Mouse (Mus musculus) heart, postnatal 25 days (tissue): ENCODE measurements around the gene Prcd. TPM values are rescaled to one million over a fixed set of nuclear protein-coding genes. Genes with fewer than 3 reads are reported as not detected.
A peak's percentile ranks its signal among the peaks of the same experiment; 100 is the strongest.
"Not testable (repeated sequence)": the region's sequence is repeated elsewhere in the genome, so short reads cannot be mapped to it uniquely, and the experiment has no call there.

Experiments used
- DNase-seq: peaks from one replicate; pipeline ENCODE4 v3.0.0; 2022; ENCODE audit warnings: low spot score
- intact Hi-C: fragments of 180-260 bp; cut with DNase I; formaldehyde crosslinking; loops from one replicate; pipeline ENCODE4 v1.15.1; 2025
- total RNA-seq, 2 experiments: library from RNA; stranded (reverse); gene quantifications; 2 replicates each; pipeline ENCODE4 v1.2.3; 2021

Prcd gene
- total RNA-seq: 1 to 10 TPM; 1.0 to 1.6 TPM

DNA sequence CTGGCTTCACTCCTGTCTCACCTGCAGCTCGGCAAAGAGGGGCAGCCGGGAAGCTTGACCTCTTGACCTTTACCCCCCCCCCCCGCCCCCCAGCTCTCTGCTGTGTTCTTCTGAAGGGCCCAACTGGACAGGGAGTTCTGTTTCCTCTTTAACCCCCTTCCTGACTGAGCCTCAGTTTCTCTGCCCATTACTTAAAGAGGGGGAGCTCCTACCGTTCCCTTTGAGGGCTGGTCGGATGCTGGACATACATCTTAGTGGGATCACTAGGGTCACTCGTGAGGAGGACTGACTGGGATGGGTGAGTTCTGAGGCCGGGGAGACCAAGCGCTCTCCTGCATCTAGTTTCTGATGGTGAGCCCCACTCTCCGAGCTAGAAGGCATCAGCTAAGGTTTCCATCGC is at the start of gene Prcd:
Prcd (plus strand) TSS at position 301 of the 400 bp plus-strand sequence.
- intact Hi-C loops: no loop called here
- DNase-seq: no peak

DNA sequence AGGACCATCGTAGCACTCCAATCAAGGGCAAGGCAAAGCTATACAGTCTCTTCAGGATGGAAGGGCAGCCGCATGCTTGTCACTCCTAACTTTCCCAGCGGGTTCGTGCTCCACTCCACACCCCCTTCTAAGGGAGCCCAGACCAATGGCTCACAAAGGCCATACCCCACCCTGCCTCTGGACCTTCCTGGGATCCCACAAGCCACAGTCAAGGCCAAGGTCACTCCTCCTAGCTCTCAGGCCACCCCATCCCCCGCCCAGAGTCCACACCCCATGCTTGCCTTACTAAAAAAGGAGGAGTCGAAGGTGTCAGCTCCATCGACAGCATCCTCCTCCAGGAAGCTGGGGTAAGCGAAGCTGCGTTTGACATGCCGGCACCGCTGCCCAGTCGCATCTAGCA is 49.2 kb upstream of the Prcd start:
- intact Hi-C loops: no loop called here
- DNase-seq: no peak

DNA sequence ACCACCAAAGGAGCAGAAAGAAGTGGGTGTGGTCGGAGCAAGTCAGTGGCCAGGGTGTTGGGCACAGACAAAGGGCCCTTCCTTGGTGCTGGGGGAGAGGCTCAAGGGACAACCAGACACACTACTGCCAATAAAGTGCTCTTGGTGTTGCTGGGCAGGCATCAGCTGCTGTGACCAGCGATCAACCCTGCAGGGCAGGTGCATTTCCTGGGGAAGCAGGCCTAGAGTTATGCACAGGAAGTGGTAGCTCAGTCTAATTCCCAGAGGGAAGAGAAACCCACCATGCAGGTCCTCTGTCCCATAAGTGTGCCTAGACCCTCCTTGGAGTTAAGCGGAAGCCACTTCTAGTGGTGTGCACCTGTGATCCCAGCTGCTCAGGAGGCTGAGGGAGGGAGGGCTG is 45.6 kb upstream of the Prcd start:
- intact Hi-C loops: no loop called here
- no peak for DNase-seq

DNA sequence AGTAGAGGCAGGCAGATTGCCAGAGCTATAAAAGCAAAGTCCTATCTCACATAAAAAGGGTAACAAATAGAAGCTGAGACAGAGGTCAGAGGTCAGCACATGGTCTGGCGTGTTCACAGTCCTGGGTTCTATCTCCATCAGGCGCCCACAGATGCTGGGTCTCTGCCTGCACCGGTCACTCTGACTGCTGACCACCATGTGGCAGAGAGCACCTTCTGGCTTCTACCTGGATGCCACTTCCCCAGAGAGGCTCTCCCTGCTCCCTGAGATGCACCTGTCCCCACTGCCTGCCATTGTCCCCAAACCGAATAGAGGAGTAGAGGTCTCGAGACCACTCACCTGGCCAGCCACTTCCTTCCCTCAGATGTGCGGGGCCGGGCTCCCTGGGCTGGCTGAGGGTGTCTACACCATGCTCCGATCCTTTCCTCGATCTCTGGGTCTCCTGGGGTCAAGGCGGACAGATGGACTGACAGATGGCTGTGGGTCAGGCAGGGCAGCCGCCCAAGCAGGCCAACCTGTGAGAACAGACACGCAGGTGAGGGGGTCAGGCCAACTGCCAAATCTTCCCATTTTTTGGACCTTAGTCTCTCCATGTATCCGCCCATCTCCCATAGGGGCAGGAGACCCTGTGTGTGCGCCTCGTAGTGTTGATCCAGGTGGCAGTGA is 43.2 kb upstream of the Prcd start:
- intact Hi-C loops: no loop called here
- no peak for DNase-seq

GRCm38 (mm10) chr11:116611168-116611567 is 42.2 kb upstream of the Prcd start:
- intact Hi-C loops, DNase-seq: not testable (repeated sequence)

DNA sequence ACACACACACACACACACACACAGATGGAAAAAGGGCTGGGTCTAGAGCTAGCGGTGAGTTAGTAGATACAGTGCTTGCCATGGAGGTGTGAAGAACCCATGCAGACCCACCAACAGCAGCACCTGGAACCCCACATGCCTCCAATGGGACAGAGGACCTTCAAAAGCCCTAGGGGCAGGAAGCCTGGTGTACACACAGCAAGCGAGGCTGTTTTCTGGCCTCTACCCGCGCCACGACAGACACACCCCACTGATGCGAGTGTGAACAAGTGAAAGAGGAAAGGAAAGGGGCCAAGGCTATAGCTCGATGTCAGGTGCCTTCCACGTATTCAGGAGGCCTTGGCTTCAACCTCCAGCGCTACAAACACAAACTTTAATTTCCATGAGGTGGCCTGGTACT is 41.5 kb upstream of the Prcd start:
- intact Hi-C loops: no loop called here
- no peak for DNase-seq

GRCm38 (mm10) chr11:116612554-116612953 is 40.8 kb upstream of the Prcd start:
- intact Hi-C loops: no loop called here
- no peak for DNase-seq

DNA sequence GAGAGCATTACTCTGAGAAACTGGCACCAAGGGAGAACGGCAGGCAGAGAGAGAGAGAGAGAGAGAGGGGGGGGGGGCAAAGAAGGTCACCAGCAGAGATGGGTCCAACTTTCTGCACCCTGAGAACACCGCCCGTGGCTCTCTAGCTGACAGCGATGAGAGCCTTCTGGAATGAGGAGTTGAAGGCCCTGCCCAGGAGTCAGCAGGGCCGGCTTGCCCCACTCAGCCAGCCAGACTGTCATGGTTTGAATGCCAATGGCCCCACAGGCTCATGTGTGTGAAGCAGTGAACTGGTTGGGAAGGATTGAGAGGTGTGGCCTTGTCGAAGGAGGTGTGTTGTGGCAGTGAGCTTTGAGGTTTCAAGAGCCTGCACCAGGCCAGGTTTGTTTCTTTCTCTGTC is 40.1 kb upstream of the Prcd start:
- DNase-seq: no peak
- intact Hi-C loops: no loop called here

DNA sequence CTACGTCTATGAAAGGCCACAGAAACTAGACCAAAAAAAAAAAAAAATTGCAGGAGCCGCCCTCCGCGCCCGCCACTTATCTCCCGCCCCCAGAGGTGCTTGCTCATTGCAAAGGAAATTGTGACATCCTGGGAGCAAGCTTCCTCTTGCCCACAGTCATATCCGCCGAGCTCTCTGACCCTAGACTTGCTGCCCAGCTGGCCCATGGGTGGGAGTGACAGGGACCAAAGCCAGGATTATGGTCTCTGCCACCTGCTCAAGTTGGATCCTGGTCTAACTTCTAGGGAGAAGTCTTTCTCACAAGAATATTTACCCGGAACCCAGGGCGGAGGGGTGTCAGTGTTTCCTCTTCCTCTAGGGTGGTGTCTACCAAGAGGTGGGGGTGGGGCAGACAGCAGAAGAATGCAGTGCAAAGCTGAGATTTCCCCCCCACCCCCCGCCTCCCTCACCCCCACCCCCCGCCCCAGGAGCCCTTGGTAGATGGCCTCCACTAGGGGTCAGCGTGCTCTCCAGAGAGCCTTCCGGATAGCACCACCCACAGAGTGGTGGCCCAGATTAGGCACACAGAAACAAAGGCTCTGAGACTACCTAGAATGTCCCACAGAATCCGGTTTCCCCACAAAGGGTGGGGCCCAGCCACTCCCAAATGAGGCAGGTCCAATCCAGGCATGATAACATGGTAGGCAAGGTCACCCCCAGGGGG is 37.4 kb upstream of the Prcd start:
- intact Hi-C loops: no loop called here
- peak; percentile 60 for DNase-seq

- intact Hi-C loops: no loop called here
- no peak for DNase-seq
Measured at GRCm38 (mm10) chr11:116616438-116617118, 36.8 kb upstream of the Prcd start.

DNA sequence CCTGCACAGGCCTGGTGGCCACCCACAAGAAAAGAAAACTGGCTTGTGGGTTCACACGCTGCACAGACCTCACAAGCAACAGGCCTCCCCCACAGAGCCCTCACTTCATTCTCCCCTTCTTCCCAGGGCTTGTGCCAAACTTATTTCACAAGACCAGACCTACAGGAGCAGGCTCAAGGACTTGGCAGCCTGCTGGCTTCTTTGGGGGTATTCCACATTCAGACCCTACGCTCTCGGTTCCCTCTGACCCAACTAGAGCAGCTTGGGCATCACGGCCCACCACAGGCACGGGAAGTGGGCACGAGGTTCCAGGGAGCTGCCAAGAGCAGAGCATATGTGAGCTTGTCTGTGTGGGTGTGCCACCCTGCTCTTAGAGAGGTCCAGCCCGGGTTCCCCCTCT is 35.7 kb upstream of the Prcd start:
- DNase-seq: no peak
- intact Hi-C loops: no loop called here

DNA sequence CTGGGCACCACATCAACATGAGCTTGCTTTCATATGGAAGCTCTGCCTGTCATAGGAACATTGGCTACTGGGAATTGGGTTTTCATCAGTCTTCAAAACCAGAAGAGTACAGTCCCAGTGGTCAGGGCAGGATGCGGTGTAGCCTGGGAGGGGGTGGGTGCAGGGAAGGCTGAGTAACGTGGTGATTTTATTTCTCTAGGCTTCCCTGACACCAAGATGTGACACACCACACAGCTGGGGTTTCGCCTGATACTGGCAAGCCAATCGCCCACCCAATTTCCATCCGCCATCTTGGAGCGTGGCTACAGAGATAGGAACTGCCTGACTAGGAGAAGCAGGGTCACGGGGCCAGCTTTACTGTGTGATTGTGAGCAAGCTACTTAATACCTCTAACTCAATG is 34.7 kb upstream of the Prcd start:
- no peak for DNase-seq
- intact Hi-C loops: no loop called here

- no peak for DNase-seq
- intact Hi-C loops: no loop called here
Measured at GRCm38 (mm10) chr11:116619156-116619555, 34.2 kb upstream of the Prcd start.

- DNase-seq: no peak
- intact Hi-C loops: no loop called here
Measured at GRCm38 (mm10) chr11:116619561-116619960, 33.8 kb upstream of the Prcd start.

GRCm38 (mm10) chr11:116620073-116620472 is 33.3 kb upstream of the Prcd start:
- intact Hi-C loops: no loop called here
- no peak for DNase-seq

GRCm38 (mm10) chr11:116620559-116621253 is 32.6 kb upstream of the Prcd start:
- no peak for DNase-seq
- intact Hi-C loops: no loop called here

- intact Hi-C loops: no loop called here
- DNase-seq: peak; percentile 86
Measured at GRCm38 (mm10) chr11:116621258-116621704, 32.1 kb upstream of the Prcd start.

- intact Hi-C loops: no loop called here
- no peak for DNase-seq
Measured at GRCm38 (mm10) chr11:116623281-116624124, 29.8 kb upstream of the Prcd start.

GRCm38 (mm10) chr11:116624131-116624832 is 29.1 kb upstream of the Prcd start:
- DNase-seq: peak; percentile 75
- intact Hi-C loops: no loop called here
